Mouse (Mus musculus) kidney, adult 2 months (tissue): ENCODE measurements at regions not wholly inside any gene's neighbourhood (a gene's known extent, or its start where the extent isn't known, plus 50 kb on each side); places are given as distances from the start of the nearest gene placed in this dataset.

Experiments
- DNase-seq: peaks from one replicate; pipeline ENCODE4 v3.0.0; 2021
- H3K27ac ChIP-seq: fragments of 200-500 bp; 2 replicates; pipeline ENCODE4 v1.5.1; 2012; ENCODE audit warnings: low read depth, low read length, control low read depth, inconsistent platforms; ENCODE audit not compliant: insufficient read depth
- H3K27me3 ChIP-seq: fragments of 200-500 bp; replicated peaks from 2 replicates; pipeline ENCODE4 v1.6.1; 2012; ENCODE audit warnings: mild to moderate bottlenecking, moderate library complexity, low read length, inconsistent platforms; ENCODE audit not compliant: control insufficient read depth, insufficient read depth
- H3K36me3 ChIP-seq: fragments of 200-500 bp; 2 replicates; pipeline ENCODE4 v1.6.1; 2012; ENCODE audit warnings: mild to moderate bottlenecking, moderate library complexity, low read length, inconsistent platforms; ENCODE audit not compliant: control insufficient read depth, insufficient read depth
- H3K4me1 ChIP-seq: fragments of 200-500 bp; 2 replicates; pipeline ENCODE4 v1.6.1; 2011; ENCODE audit warnings: low read length; ENCODE audit not compliant: control insufficient read depth, insufficient read depth
- H3K4me3 ChIP-seq: fragments of 200-500 bp; 2 replicates; pipeline ENCODE4 v1.5.1; 2011; ENCODE audit warnings: mild to moderate bottlenecking, low read depth, low read length, control low read depth; ENCODE audit not compliant: insufficient read depth
- CTCF ChIP-seq: fragments of 200-500 bp; conservative IDR thresholded peaks from 2 replicates; pipeline ENCODE4 v1.5.1; 2011; ENCODE audit warnings: low read depth, mild to moderate bottlenecking, control low read depth, low read length, moderate library complexity, mixed read lengths; ENCODE audit not compliant: insufficient read depth, insufficient read length
- POLR2A ChIP-seq: fragments of 200-500 bp; IDR thresholded peaks from one replicate; pipeline ENCODE4 v1.6.1; 2011; ENCODE audit warnings: low read depth, low read length, control low read depth
- WGBS: fragments of 180-500 bp; shearing (Covaris S2); methylation state at CpG from one replicate; pipeline ENCODE4 v1.1.7; 2018; 5-methylcytosine and 5-hydroxymethylcytosine counted together

GRCm38 (mm10) chr9:73416084-73416777 lies 303.0 kb downstream of the Rsl24d1 start:
- TF ChIP-seq POLR2A (no peak), CTCF (no peak)
- H3K27ac ChIP-seq, result no peak overlapping the region
- H3K4me3 ChIP-seq, result no peak overlapping the region
- no peaks in the 10 kb centered on the region for H3K36me3 ChIP-seq
- H3K4me1 ChIP-seq, result no peaks in the 10 kb centered on the region
- whole genome bisulfite sequencing, result 77% methylated on average over 10 of the region's 10 CpGs
- H3K27me3 ChIP-seq, result no peaks in the 10 kb centered on the region
- no peak for DNase-seq
